Mouse (Mus musculus): ENCODE measurements around the gene Rnf24. TPM values are rescaled to one million over a fixed set of nuclear protein-coding genes. Genes with fewer than 3 reads are reported as not detected.
"Not testable (repeated sequence)": the region's sequence is repeated elsewhere in the genome, so short reads cannot be mapped to it uniquely, and the experiment has no call there.

Gene Rnf24
- total RNA-seq, 1 experiment: 4.3 TPM

- TF ChIP-seq ZC3H11A (IDR thresholded peaks at IDR 0.05; ENCODE audit: borderline replicate concordance, low read depth, low read length) (no peak), HCFC1 (IDR thresholded peaks at IDR 0.05; ENCODE audit: borderline replicate concordance, insufficient read depth, low read length) (no peak), CHD2 (IDR thresholded peaks at IDR 0.05; ENCODE audit: low read depth, low read length) (no peak), MAFK (IDR thresholded peaks at IDR 0.05; ENCODE audit: insufficient read depth, low read depth, low read length) (no peak), ZNF384 (IDR thresholded peaks at IDR 0.05; ENCODE audit: low read depth, low read length) (no peak)
- Histone ChIP-seq H3K4me3 (ENCODE audit: insufficient read depth in 1 of 2, low read depth in 1 of 2, low read length in 2 of 2, poor library complexity in 1 of 2, severe bottlenecking in 1 of 2) (no peak overlapping the region), H3K36me3 (ENCODE audit: control insufficient read depth, insufficient read depth, low read length, poor library complexity, severe bottlenecking) (no peaks in the 10 kb centered on the region), H3K9ac (ENCODE audit: insufficient read depth, low read depth, low read length, poor library complexity, severe bottlenecking) (no peak overlapping the region), H3K9me3 (ENCODE audit: control insufficient read depth, insufficient read depth, low read depth, low read length) (no peaks in the 10 kb centered on the region), H3K27ac (ENCODE audit: insufficient read depth, low read depth, low read length, poor library complexity, severe bottlenecking) (no peak overlapping the region), H3K4me1 (ENCODE audit: control insufficient read depth in 2 of 2, insufficient read depth in 2 of 2, low read length in 2 of 2, poor library complexity in 1 of 2) (no peaks in the 10 kb centered on the region)
- in situ Hi-C loops (cut with MboI; ENCODE audit: low sequenced_read_pairs in 2 of 2, unreplicated experiment in 2 of 2): no loop called here
- no peak for DNase-seq (ENCODE audit: low read depth, low spot score)
These were observed 29.0 kb downstream of the Rnf24 start for GRCm38 (mm10) chr2:131323675-131324074.

GRCm38 (mm10) chr2:131321192-131321591 lies 31.5 kb downstream of the Rnf24 start:
- in situ Hi-C loops (cut with MboI; ENCODE audit: low sequenced_read_pairs in 2 of 2, unreplicated experiment in 2 of 2); H3K4me1 ChIP-seq (ENCODE audit: control insufficient read depth in 2 of 2, insufficient read depth in 2 of 2, low read length in 2 of 2, poor library complexity in 1 of 2); H3K27ac ChIP-seq (ENCODE audit: insufficient read depth, low read depth, low read length, poor library complexity, severe bottlenecking); DNase-seq (ENCODE audit: low read depth, low spot score); H3K4me3 ChIP-seq (ENCODE audit: insufficient read depth in 1 of 2, low read depth in 1 of 2, low read length in 2 of 2, poor library complexity in 1 of 2, severe bottlenecking in 1 of 2); H3K36me3 ChIP-seq (ENCODE audit: control insufficient read depth, insufficient read depth, low read length, poor library complexity, severe bottlenecking); H3K9me3 ChIP-seq (ENCODE audit: control insufficient read depth, insufficient read depth, low read depth, low read length); H3K9ac ChIP-seq (ENCODE audit: insufficient read depth, low read depth, low read length, poor library complexity, severe bottlenecking): not testable (repeated sequence)

- H3K27ac ChIP-seq (ENCODE audit: insufficient read depth, low read depth, low read length, poor library complexity, severe bottlenecking): no peak overlapping the region
- no peak overlapping the region for H3K9ac ChIP-seq (ENCODE audit: insufficient read depth, low read depth, low read length, poor library complexity, severe bottlenecking)
- H3K36me3 ChIP-seq (ENCODE audit: control insufficient read depth, insufficient read depth, low read length, poor library complexity, severe bottlenecking): no peaks in the 10 kb centered on the region
- no peak for DNase-seq (ENCODE audit: low read depth, low spot score)
- H3K4me1 ChIP-seq (ENCODE audit: control insufficient read depth in 2 of 2, insufficient read depth in 2 of 2, low read length in 2 of 2, poor library complexity in 1 of 2): no peaks in the 10 kb centered on the region
- no peak overlapping the region for H3K4me3 ChIP-seq (ENCODE audit: insufficient read depth in 1 of 2, low read depth in 1 of 2, low read length in 2 of 2, poor library complexity in 1 of 2, severe bottlenecking in 1 of 2)
- in situ Hi-C loops (cut with MboI; ENCODE audit: low sequenced_read_pairs in 2 of 2, unreplicated experiment in 2 of 2): no loop called here
- no peak for TF ChIP-seq HCFC1 (IDR thresholded peaks at IDR 0.05; ENCODE audit: borderline replicate concordance, insufficient read depth, low read length)
- TF ChIP-seq ZC3H11A (IDR thresholded peaks at IDR 0.05; ENCODE audit: borderline replicate concordance, low read depth, low read length): no peak
- no peak for TF ChIP-seq MAFK (IDR thresholded peaks at IDR 0.05; ENCODE audit: insufficient read depth, low read depth, low read length)
- no peak for TF ChIP-seq ZNF384 (IDR thresholded peaks at IDR 0.05; ENCODE audit: low read depth, low read length)
- no peak for TF ChIP-seq CHD2 (IDR thresholded peaks at IDR 0.05; ENCODE audit: low read depth, low read length)
- H3K9me3 ChIP-seq (ENCODE audit: control insufficient read depth, insufficient read depth, low read depth, low read length): no peaks in the 10 kb centered on the region
These were observed 33.3 kb downstream of the Rnf24 start for GRCm38 (mm10) chr2:131319401-131319800.

GRCm38 (mm10) chr2:131316167-131316566 lies 36.5 kb downstream of the Rnf24 start:
- no peak overlapping the region for H3K27ac ChIP-seq (ENCODE audit: insufficient read depth, low read depth, low read length, poor library complexity, severe bottlenecking)
- TF ChIP-seq HCFC1 (IDR thresholded peaks at IDR 0.05; ENCODE audit: borderline replicate concordance, insufficient read depth, low read length): no peak
- TF ChIP-seq MAFK (IDR thresholded peaks at IDR 0.05; ENCODE audit: insufficient read depth, low read depth, low read length): no peak
- TF ChIP-seq ZC3H11A (IDR thresholded peaks at IDR 0.05; ENCODE audit: borderline replicate concordance, low read depth, low read length): no peak
- no peak for TF ChIP-seq ZNF384 (IDR thresholded peaks at IDR 0.05; ENCODE audit: low read depth, low read length)
- TF ChIP-seq CHD2 (IDR thresholded peaks at IDR 0.05; ENCODE audit: low read depth, low read length): no peak
- in situ Hi-C loops (cut with MboI; ENCODE audit: low sequenced_read_pairs in 2 of 2, unreplicated experiment in 2 of 2): no loop called here
- DNase-seq (ENCODE audit: low read depth, low spot score): no peak
- no peak overlapping the region for H3K4me3 ChIP-seq (ENCODE audit: insufficient read depth in 1 of 2, low read depth in 1 of 2, low read length in 2 of 2, poor library complexity in 1 of 2, severe bottlenecking in 1 of 2)
- H3K9me3 ChIP-seq (ENCODE audit: control insufficient read depth, insufficient read depth, low read depth, low read length): no peaks in the 10 kb centered on the region
- H3K4me1 ChIP-seq (ENCODE audit: control insufficient read depth in 2 of 2, insufficient read depth in 2 of 2, low read length in 2 of 2, poor library complexity in 1 of 2): no peaks in the 10 kb centered on the region
- H3K9ac ChIP-seq (ENCODE audit: insufficient read depth, low read depth, low read length, poor library complexity, severe bottlenecking): no peak overlapping the region
- H3K36me3 ChIP-seq (ENCODE audit: control insufficient read depth, insufficient read depth, low read length, poor library complexity, severe bottlenecking): no peaks in the 10 kb centered on the region

- no peak overlapping the region for H3K9ac ChIP-seq (ENCODE audit: insufficient read depth, low read depth, low read length, poor library complexity, severe bottlenecking)
- H3K4me3 ChIP-seq (ENCODE audit: insufficient read depth in 1 of 2, low read depth in 1 of 2, low read length in 2 of 2, poor library complexity in 1 of 2, severe bottlenecking in 1 of 2): no peak overlapping the region
- H3K36me3 ChIP-seq (ENCODE audit: control insufficient read depth, insufficient read depth, low read length, poor library complexity, severe bottlenecking): no peaks in the 10 kb centered on the region
- no peaks in the 10 kb centered on the region for H3K4me1 ChIP-seq (ENCODE audit: control insufficient read depth in 2 of 2, insufficient read depth in 2 of 2, low read length in 2 of 2, poor library complexity in 1 of 2)
- TF ChIP-seq MAFK (IDR thresholded peaks at IDR 0.05; ENCODE audit: insufficient read depth, low read depth, low read length) (no peak), HCFC1 (IDR thresholded peaks at IDR 0.05; ENCODE audit: borderline replicate concordance, insufficient read depth, low read length) (no peak), CHD2 (IDR thresholded peaks at IDR 0.05; ENCODE audit: low read depth, low read length) (no peak)
- in situ Hi-C loops (cut with MboI; ENCODE audit: low sequenced_read_pairs in 2 of 2, unreplicated experiment in 2 of 2): no loop called here
- DNase-seq (ENCODE audit: low read depth, low spot score): no peak
- H3K27ac ChIP-seq (ENCODE audit: insufficient read depth, low read depth, low read length, poor library complexity, severe bottlenecking): no peak overlapping the region
- no peaks in the 10 kb centered on the region for H3K9me3 ChIP-seq (ENCODE audit: control insufficient read depth, insufficient read depth, low read depth, low read length)
These were observed 43.4 kb downstream of the Rnf24 start for GRCm38 (mm10) chr2:131309296-131309695.

Measured in ES-E14 (cell line).